Mouse (Mus musculus): Measurements from ENCODE around the gene Gm3029. TPM values are rescaled to one million over a fixed set of nuclear protein-coding genes. Genes with fewer than 3 reads are reported as not detected.
"Not testable (repeated sequence)": the region's sequence is repeated elsewhere in the genome, so short reads cannot be mapped to it uniquely, and the experiment has no call there.

The Gm3029 gene
- polyA plus RNA-seq (2011; ENCODE audit: insufficient read depth, insufficient read length, low replicate concordance, missing spikeins), result not detected in 2 replicates

GRCm38 (mm10) chr14:3931456-3931855 is at the start of gene Gm3029:
Gene Gm3029 (plus strand): TSS chr14:3931756.
- 50% methylated on average over 1 of the region's 2 CpGs for WGBS
- not testable (repeated sequence) for H3K27ac ChIP-seq (ENCODE audit: control insufficient read depth, insufficient read depth, low read depth, low read length, poor library complexity); H3K4me3 ChIP-seq (replicated peaks; ENCODE audit: control insufficient read depth, low read depth, low read length); H3K4me1 ChIP-seq (ENCODE audit: control insufficient read depth, insufficient read depth, low read length)

GRCm38 (mm10) chr14:3883872-3884271 is 47.7 kb upstream of the Gm3029 start, which contains the start of gene Gm2916:
Gene Gm2916 (plus strand): TSS chr14:3884172.
- not testable (repeated sequence) for H3K4me1 ChIP-seq (ENCODE audit: control insufficient read depth, insufficient read depth, low read length); H3K27ac ChIP-seq (ENCODE audit: control insufficient read depth, insufficient read depth, low read depth, low read length, poor library complexity); H3K4me3 ChIP-seq (replicated peaks; ENCODE audit: control insufficient read depth, low read depth, low read length)
- no CpG with 5 or more reads among the region's 1 CpGs for WGBS

GRCm38 (mm10) chr14:3963247-3963646 is 31.7 kb downstream of the Gm3029 start, which contains the start of gene Gm3095:
Gene Gm3095 (plus strand): TSS chr14:3963547.
- not testable (repeated sequence) for H3K4me3 ChIP-seq (replicated peaks; ENCODE audit: control insufficient read depth, low read depth, low read length); H3K4me1 ChIP-seq (ENCODE audit: control insufficient read depth, insufficient read depth, low read length); H3K27ac ChIP-seq (ENCODE audit: control insufficient read depth, insufficient read depth, low read depth, low read length, poor library complexity)
- WGBS, result no CpG with 5 or more reads among the region's 2 CpGs

Other genes with a start within 250 kb of the Gm3029 start
- not detected in 2 replicates for gene Gm3043, start 243.0 kb upstream of the Gm3029 start, polyA plus RNA-seq (2011; ENCODE audit: insufficient read depth, insufficient read length, low replicate concordance, missing spikeins)
- gene Gm3002, start 121.7 kb upstream of the Gm3029 start, polyA plus RNA-seq (2011; ENCODE audit: insufficient read depth, insufficient read length, low replicate concordance, missing spikeins), result not detected in 2 replicates
- gene Gm3033, start 85.5 kb upstream of the Gm3029 start, polyA plus RNA-seq (2011; ENCODE audit: insufficient read depth, insufficient read length, low replicate concordance, missing spikeins), result not detected in 2 replicates
- not detected in 2 replicates for gene Gm2916, start 47.6 kb upstream of the Gm3029 start, polyA plus RNA-seq (2011; ENCODE audit: insufficient read depth, insufficient read length, low replicate concordance, missing spikeins)
- gene Gm3095, start 31.8 kb downstream of the Gm3029 start, polyA plus RNA-seq (2011; ENCODE audit: insufficient read depth, insufficient read length, low replicate concordance, missing spikeins), result not detected in 2 replicates
- gene Gm3099, start 66.6 kb downstream of the Gm3029 start, polyA plus RNA-seq (2011; ENCODE audit: insufficient read depth, insufficient read length, low replicate concordance, missing spikeins), result not detected in 2 replicates
- gene Gm5796, start 92.2 kb downstream of the Gm3029 start, polyA plus RNA-seq (2011; ENCODE audit: insufficient read depth, insufficient read length, low replicate concordance, missing spikeins), result not detected in 2 replicates
- gene Gm3115, start 152.4 kb downstream of the Gm3029 start, polyA plus RNA-seq (2011; ENCODE audit: insufficient read depth, insufficient read length, low replicate concordance, missing spikeins), result not detected in 2 replicates
- gene Gm8108, start 178.8 kb downstream of the Gm3029 start, polyA plus RNA-seq (2011; ENCODE audit: insufficient read depth, insufficient read length, low replicate concordance, missing spikeins), result not detected in 2 replicates
- not detected in 2 replicates for gene Gm3127, start 233.3 kb downstream of the Gm3029 start, polyA plus RNA-seq (2011; ENCODE audit: insufficient read depth, insufficient read length, low replicate concordance, missing spikeins)

Data from bone marrow, adult 2 months (tissue).